Mouse (Mus musculus) cerebellum, adult 9-11 months (tissue): ENCODE data around the gene Srebf2.

Experiments
- DNase-seq: peaks from one replicate; pipeline ENCODE4 v3.0.0; 2022

Srebf2 gene

DNA sequence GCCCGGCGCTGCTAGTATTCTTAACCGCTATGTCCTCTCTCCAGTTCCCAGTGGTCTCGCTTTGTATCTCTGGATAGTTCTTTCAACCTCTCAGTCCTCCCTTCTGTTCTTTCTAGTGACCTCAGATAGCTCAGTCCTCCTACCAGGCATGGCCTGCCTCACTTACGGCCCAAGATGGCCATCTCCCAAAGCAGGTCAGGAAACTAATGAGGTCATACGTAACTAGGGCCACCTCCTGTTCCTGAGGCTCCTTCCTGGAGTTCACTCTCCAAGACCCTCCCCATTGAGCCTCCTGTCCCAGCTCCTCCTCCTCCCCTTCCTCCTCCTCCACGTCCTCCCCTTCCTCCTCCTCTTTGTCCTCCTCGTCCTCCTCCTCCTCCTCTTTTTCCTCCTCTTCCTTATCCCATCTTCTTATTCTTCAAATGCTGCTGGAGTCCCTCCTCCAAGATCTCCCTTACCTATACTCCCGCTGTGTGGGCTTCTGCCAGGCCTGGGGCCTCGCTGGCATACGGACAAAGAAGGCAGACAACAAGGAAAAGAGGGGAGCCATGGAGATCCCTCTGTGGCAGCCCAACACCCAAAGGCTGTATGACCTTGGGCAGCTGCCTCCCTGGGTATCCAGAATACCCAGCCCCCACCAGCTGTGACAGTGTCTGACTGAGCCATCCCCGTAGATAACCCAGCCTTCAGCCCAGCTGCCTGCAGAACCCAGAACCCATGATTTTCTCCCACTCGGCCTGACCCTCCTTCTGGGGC lies 62.5 kb downstream of the Srebf2 start:
- DNase-seq = peak; percentile 78

- DNase-seq = peak; percentile 75
These were observed 63.8 kb downstream of the Srebf2 start for GRCm38 (mm10) chr15:82210801-82211200.

DNA sequence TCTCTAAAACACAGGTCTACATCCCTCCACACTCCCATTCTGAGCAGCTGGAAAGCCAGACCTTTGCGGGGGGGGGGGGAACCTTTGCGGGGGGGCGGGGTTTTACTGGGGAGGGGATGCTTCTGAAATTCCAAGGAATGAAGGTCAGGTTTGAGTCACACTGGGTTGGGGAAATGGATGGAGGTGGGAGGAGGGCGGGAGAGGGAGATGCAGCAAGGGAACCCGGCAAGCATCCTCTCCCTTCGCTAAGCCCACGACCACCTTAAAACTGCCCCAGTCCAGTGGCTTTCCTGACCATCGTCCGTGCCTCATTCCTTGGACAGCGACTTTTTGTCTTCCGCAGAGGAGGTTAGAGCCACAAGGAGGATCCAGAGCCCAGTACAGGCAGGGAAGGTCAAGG lies 64.3 kb downstream of the Srebf2 start:
- DNase-seq = peak; percentile 53

GRCm38 (mm10) chr15:82211911-82212751 lies 65.2 kb downstream of the Srebf2 start:
- peak; percentile 76 for DNase-seq

DNA sequence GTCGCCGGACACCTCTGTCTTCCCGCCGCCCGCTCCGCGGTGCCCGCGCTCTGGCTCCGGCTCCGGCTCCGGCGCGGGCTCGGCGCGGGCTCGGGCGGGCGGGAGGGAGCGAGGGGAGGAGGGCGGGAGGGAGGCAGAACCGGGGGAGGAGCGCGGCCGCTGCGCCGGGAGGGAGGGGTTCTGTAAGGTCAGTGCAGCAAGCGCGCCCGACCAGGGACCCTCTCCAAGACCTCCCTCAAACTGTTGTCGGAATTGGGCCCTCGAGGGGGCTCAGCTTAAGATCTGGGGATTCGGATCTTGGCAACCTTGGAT lies 65.7 kb downstream of the Srebf2 start, which contains the start of gene Shisa8:
TSS of gene Shisa8 (minus strand) at position 64 of the 312 bp plus-strand sequence.
- DNase-seq = peak; percentile 77

DNA sequence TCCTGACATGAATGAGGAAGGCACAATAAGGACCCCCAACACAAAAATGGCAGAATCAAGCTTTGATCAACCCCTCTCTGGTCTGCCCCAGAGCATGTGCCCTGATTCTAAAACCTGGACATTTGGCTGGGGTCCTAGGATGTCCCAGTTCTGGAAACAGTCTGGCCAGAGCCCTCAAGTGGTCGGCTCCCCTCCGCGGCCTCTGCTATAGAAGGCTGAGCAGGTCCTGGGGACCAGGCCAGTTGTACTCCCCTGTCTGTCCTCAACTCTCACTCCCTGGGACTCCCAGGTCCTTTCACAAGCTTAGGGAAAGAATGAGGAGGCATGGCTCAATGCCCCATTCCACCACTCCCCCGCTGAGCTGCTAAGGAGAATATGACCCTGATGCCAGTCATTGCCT lies 66.2 kb downstream of the Srebf2 start:
- DNase-seq = peak; percentile 75

DNA sequence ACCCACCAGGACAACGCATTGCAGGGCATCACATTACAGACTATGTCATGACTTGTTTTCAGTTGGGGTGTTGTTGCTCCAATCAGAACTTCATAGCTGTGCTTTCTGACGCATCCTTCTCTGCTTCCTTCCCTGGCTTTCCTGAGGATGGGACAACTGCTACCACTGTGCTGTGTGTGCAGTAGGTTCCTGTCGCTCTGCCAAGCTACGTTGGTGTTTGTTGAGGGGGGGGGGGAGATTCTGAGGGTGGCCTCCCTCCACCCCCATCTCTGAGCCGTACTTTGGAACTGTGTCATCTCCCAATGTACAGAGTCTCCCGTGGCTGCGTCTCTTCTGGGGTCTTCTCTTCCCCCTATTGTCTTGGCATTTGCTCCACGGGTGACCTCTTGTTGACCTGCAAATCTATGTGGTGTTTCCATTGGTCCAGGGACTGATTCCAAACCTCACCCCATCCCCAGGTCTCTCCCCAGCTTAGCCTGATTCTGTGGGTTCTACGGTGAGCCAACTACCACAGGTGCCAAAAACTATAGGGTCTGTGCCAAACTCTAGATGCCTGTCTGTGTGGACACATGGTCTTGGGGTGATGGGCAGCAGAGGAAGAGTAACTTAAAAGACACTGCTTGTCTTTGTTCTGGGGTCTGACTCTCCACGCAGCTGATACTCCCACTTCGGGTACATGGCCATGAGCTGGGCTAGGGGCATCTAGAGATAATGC lies 68.5 kb downstream of the Srebf2 start:
- DNase-seq = peak; percentile 87

DNA sequence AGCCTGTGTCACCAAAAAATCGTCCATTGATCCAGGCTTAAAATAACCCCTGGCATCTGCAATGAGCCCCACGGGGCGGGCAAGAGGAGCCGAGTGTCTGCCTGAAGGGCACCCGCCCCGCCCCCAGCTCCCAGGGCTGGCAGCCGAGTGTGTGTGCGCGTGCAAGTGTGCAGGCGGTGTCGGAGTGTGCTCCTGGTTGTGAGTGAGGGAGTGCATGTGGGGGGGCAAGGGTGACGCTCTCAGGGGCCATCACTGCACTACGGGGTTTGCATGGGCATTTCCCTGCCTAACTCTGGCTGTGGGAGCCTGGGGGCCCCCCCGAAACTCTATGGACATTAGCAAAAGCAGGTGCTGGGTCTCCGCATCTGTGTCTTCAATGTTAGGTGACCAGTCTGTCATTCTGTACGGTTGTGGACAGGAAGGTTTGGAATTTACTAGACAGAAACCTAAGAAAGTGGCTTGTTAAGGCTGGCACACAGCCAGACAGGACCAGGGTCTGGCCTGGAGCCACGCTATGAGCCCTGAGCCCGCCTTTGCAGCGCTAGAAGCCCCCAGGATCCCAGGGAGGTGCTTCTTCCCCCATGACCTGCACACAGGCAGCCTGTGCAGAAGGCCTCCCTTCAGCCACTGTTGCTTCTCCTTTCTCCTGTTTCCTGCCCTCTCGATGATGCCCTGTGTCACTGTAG lies 69.3 kb downstream of the Srebf2 start:
- DNase-seq = peak; percentile 75

- DNase-seq = peak; percentile 66
These were observed 70.1 kb downstream of the Srebf2 start for GRCm38 (mm10) chr15:82217039-82217438.

DNA sequence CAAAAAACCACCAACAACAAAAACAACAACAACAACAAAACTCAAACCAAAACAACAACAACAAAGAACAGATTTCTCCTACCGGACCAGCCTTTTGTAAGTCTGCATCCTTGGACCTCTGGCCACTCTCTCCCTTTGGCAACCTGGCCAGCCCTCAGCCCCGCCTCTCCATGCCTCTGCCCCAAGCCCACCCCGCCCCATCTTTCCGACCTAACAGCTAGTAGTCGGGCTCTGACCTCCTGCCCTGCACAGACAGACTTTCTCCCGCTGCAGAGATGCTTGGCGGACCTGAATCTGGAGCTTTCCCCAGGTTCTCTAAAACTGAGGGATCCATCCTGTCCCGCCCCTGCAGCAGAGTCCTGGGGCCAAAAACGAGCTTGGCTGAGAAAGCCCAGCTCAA lies 71.0 kb downstream of the Srebf2 start:
- DNase-seq = no peak

GRCm38 (mm10) chr15:82218778-82219666 lies 72.0 kb downstream of the Srebf2 start:
- DNase-seq = no peak

DNA sequence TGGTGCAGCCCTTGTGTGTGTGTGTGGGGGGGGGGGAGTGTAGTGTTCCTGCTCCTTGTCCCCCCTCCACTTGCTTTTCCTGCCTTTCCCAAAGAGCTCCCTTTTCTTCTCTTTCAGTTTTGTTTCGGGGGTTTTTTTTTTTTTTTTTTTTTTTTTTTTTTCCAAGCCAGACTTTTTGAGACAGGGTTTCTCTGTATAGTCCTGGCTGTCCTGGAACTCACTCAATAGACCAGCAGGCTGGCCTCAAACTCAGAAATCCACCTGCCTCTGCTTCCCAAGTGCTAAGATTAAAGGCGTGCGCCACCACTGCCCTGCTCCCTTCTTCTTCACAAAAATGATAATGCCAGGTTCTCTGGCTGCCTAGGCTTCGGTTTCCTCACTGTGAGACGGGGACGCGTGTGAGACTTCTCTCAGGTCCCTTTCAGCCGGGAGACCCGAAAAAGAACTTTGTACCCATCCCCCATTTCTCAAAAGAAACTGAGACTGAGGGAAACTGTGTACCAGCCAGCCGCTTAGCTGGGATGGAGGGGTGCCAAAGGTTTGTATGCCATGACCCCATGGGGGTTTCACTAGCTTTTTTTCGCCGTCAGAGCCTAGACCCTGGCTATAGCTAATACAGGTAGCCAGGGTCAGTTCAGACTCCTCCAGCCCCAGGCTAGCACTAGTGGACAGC lies 73.2 kb downstream of the Srebf2 start:
- no peak for DNase-seq

DNA sequence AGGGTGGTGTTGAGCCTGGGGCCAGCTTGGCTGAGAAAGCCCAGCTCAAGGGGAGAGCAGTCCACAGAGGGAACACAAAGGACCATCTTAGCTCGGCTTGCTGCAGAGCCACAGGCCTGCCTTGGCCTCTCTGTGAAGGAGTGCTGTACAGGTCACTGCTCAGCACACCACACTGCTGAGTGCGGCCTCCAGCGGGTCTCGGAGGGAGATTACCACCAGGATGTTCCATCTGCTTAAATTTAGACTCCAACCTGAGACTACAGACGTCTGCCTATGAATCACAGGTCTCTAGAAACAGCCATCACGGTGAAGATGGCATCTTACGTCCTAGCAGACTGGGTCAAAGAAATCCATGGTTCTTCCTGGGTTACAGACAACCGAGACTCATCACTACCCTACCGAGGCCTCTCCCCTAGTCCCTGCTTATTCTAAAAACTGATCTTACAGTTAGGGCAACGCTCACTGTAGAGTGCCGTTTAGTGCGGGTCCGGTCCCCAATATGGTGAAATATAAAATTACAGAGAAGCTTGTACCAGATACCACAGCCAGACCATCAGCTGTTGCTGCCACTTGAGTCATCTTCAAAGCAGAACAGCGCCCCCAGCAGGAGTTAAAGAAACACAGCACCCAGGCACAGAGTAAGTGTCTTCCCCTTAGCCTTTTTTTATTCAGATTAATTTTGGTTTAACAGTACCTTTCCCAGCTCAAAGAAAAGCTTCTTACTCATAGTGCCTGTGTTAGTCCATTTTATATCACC lies 74.3 kb downstream of the Srebf2 start:
- DNase-seq = no peak

GRCm38 (mm10) chr15:82223251-82223650 lies 76.3 kb downstream of the Srebf2 start:
- DNase-seq = no peak

GRCm38 (mm10) chr15:82223657-82224601 lies 76.9 kb downstream of the Srebf2 start, which contains the start of gene Tnfrsf13c:
Tnfrsf13c (minus strand) TSS chr15:82224369.
- no peak for DNase-seq

DNA sequence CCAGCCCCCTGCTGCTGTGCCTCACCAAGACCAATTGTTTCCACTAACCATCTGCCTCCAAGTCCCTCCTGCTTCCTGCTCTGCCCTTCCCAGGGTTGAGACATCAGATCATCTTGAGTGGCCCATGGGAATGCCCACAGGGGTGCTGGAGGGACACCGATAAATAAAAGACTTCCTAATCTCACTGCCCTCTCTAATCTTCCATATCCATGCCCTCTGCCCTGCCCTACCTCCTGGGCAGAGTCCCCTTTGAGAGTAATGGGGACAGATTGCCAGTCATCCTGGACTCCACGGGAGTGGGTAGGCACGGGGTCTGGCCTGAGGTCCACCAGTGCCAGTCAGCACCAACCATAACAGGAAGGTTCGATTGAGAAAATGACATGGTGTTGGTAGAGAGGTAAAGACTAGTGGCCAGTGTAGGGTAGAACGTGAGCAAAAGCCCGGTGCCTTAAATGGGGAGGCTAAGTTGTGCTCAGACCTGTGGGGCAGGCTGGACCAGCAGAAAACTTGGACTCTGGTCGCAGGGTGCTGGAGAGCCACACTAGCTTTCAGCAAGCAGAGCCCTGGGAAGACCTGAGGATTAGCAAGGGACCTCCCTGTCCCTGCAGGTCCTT lies 77.7 kb downstream of the Srebf2 start:
- DNase-seq = peak; percentile 40

- DNase-seq = peak; percentile 30
These were observed 78.8 kb downstream of the Srebf2 start for GRCm38 (mm10) chr15:82225769-82226168.

- DNase-seq = no peak
These were observed 82.6 kb downstream of the Srebf2 start for GRCm38 (mm10) chr15:82229542-82230045.
